Mouse (Mus musculus) retina, embryonic 14.5 days (tissue): ENCODE data around the gene F2rl2.

Source experiments
- DNase-seq: peaks from one replicate; pipeline ENCODE4 v3.0.0-alpha.2; 2015; ENCODE audit warnings: low spot score

F2rl2 gene

DNA sequence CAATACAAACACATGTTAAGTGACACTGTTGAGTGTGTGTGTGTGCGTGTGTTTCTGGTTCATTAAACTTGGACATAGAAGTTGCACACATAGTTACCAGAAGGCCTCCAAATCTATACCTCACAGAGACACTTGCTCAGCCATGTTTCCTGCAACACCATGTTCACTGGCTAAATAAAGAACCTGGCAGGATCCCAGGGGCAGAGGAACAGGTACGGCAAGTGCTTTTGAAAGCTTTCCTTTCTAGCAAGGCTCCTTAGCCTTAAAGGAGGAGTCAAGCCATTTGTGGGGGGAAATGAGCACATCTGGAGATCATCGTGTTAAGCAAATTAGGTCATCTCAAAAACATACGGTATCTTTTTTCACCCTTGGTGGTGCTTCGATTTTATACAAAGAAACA lies 6.7 kb downstream of the F2rl2 start:
- DNase-seq = no peak

DNA sequence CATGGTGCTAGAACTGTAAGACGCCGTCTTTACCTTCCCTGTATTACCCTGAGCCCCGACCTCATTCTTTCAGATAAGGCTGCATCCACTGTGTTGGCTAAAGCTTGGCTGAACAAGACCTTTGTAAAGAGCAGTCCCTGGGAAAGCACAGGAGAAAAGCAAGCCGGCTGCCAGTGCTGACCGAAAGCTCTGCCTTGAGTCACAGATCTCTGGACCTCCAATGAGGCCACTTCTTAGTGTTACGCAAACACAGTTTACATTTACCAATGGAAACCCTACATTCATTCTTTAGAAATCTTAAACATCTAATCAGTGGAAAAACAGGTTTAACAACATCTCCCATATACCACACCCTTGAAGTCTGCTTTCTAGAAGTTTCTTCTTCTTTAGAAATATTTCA lies 8.9 kb downstream of the F2rl2 start:
- DNase-seq = no peak

DNA sequence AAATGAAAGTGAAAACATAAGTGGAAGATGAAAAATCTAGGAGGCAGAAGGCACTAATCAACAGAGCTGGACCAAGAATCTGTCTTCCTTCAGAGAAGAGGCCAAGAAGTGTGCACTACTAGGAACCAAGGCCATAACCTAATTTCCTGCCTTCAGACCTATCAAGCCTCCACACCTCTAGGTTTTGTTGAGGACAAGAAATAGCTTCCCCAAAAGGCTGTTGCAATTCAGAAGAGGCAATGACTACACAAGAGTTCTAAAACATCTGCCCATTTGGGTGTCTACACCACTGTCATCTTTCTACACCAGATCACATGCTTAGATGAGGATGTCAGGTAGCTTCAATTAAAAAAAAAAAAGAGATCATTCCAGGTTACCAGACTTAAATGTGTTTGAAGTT lies 15.4 kb downstream of the F2rl2 start:
- no peak for DNase-seq

DNA sequence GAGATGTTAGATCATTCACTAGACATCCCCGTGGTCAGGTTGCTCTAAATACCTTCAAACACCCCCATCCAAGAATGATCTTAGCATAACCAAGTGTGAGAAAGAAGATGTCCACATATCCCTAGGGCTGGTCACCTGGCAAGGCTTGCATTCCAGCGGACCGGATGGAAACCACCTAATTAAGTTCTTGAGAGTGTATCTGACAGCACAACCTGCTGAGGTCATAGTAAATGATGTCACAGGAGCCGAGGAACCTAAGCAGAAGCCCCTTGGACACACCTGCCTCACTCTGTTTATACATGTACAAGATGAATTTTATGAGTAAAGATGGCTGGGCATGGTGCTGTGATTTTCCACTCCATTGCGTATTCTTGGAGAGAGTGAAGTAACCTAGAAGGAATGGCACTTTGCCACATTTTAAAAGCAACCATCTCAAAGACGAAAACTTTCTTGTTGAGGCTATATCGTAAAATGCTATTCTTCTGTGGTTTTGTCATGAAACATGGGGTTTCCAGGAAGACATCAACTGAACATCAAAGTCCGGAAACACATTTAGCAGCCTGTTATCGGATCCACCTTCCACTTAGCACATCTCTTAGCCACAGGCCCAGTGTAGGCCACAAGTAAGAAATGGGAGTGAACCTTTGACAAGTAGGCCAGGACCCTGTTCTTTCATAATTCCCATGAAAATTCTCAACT lies 16.1 kb downstream of the F2rl2 start:
- DNase-seq = no peak

DNA sequence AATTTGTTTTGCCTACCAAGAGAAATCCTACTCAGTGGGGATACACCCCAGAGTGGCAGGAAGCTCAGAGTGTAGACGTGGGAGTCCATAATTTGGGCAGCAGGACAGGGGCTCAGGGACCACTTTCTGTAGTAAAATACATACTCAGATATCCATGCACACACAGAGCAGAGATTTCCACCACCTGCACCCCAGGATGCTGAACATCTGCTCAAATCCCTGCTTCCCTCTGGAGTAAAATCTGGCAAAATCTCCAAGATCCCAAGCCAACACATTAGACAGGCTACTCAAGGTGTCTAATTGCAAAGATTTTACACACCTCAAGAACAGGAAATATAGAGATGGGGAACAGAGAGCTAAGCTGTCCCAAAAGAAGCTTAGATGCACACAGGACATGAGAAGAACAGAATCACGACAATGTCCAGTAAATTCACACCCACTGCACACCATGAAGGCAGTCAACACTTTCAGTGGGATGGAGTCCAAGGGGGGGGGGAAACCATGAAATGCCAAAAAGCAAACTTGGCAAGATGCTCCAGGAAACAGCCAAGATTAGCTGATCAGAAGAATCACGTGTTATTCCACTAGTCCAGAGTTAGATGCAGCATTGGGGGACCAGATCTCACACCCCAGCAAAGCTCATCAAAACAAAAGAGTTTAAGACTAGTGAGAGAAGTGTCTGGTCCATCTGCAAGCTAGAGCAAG lies 17.8 kb downstream of the F2rl2 start:
- DNase-seq = no peak

DNA sequence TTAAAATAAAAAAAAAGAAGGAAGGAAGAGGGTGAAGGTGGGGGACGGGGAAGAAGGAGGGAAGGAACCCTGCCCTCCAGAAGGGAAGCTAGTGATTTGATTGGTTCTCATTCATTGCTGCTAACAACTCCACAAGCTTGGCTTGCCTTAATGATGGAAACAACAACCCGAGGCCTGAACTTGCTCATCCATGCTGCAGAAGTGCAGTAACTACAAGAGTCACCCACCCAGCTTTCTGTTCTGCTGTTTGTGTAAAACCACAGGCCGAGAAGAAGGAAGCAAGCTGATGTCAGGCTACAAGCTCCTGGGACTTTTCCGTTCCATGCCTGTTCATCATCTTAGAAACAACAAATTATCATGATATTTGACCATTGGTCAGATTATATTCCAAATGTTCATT lies 18.7 kb downstream of the F2rl2 start:
- no peak for DNase-seq

DNA sequence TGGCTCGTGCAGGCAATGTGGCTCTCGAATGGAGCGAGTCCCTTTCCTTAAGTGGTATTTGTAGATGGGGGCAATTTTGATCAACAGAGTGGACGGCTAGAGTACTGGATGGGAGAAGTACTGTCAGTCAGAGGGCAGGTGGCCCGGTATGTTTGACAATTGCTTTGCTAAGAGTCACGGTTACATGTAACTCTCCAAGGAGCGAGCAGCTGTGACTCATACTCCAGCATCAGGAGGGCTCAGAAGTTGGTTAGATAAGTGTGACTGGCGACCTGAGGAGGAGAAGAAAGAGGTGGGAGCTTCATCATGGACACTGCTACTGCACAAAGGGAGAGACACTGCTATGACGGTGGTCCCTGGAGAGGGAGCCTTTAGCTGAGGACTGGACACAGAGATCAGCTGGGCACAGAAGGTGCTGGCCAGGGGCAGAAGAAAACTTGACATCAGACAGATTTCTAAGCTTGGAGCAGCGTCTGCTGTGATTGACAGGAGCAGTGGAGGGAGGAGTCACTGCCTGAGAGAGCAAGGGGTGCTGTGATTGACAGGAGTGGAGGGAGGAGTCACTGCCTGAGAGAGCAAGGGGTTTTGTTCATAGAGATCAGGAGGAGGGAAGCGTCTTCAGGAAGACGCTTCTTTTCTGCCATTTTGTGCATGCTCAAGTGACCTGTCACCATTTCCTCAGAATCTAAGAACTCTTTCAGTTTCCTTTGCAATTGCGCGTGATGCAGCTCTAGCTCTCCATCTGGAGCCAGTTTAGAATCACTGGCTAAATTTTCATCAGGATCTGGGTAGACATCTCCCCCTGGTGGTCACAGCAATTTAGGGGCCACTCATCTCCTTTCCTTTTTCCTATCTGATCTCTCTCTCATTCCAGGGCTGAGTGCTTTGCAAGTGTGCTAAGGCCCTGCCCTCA lies 22.9 kb downstream of the F2rl2 start:
- peak; percentile 81 for DNase-seq

DNA sequence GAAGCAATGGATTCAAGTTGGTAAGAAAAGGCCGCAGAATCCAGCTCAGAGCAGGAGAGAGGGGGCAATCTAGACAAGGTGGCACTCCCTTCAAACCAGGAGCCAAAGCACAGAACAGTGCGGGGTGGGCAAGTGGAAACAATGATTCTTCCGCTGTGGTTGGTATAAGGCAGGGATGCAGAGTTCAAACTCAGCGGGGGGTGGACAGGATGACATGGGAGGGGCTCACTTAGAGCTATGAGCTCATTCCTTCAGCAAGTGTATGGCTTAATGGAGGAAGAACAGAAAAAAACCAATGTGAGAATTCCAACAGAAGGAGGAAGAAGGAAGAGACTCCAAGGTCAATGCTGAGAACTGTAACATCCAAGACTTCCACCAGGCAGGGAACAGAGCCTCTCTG lies 33.8 kb downstream of the F2rl2 start:
- no peak for DNase-seq

DNA sequence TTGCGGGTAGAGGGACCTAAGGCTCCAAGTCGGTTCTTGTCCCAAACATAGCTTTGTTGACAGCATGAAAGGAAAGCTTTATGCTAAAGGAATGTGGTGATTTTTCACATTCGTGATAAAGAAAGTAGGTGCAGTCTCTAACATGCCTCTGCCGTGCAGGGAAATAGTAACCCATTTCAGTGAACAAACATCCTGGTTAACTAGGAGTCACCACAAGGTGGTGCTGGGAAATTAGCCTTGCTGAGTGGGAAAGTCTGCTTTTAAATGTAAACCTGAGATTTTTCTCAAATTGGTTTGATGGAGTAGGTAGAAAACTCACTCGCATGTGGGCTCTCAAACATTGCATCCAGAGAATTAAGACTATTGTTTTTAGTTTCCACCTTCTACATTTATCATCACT lies 43.0 kb downstream of the F2rl2 start:
- peak; percentile 26 for DNase-seq

DNA sequence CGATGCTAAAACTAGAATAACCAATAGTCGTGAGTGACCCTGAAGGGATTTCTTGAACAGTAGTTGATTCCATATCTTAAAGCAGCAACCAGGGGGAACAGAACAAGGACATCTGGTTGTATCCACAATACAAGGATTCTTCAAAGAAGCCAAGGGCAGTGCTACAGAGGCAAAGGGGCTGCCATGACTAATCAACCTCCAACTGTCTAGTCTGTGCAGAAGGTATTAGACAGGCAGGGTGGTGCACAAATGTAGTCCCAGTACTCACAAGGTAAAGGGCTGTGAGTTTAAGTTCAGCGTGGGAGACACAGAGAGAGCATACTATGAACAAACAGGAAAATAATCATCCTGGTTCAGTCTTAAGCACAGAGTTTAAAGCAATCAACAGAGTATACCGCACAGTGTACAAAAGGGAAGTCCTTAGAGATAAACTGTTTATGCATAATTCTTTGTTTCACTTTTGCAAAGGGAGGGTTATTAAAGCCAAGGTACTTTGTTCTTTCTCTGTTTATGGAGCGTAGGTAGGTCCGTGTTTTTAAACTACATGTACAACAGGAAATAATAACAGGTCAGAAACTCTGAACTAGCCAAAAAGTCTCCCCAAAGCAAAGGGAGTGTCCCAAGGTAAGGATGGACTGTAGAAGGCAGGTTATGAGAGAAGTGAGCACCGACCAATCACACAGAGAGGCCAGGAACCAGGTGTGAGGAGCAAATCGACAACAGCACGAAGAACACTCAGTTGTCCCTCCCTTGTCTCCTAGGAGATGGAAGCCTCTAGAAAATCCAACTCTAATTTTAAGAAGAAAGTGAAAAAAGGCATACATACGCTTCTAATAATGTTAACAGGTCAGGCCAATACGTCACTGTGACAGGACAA lies 45.4 kb downstream of the F2rl2 start:
- no peak for DNase-seq

DNA sequence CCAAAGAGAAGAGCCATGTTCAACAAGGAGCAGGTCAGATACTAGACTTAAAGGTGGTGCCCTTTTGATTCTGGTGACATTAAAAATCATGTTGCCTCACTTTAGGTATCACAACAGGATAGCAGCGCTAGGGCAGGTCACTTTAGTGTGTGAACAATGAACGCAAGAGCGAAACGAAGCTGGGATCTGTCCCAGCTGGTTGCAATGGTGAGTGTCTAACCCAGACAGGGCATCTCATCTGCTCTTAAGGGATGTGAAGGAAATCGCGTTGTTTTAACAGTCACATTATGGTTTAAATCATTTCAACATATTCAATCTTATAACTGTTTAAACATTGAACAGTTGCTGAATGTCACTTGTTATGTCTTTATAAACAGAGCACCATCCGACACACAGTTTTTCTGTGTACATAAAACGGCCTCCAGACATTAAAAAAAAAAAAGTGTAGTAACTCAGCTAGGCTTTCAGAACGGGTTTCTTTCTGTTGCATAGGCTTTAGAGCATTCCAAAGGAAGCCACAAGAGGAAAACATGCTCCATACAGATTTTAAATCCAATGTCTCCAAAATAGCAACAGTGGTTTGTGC lies 46.3 kb downstream of the F2rl2 start:
- DNase-seq = no peak

DNA sequence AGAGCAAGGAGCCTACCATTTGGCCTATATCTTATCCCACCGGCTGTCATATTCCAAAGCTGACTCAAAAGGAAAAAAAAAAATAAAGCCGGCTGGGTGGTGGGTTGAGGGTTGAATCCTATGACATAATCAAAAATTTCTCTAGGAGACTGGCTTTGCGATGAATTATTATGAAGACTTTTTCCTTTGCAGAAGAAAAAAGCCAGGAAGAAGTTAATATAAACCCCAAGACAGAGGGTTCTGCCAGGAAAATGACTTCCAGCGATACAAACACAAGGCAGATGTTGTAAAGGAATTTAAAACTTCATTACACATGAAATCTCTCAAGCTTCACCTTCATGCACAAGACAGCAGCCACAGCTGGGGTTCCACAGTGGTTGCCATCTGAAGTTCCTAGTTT lies 48.8 kb downstream of the F2rl2 start:
- no peak for DNase-seq

DNA sequence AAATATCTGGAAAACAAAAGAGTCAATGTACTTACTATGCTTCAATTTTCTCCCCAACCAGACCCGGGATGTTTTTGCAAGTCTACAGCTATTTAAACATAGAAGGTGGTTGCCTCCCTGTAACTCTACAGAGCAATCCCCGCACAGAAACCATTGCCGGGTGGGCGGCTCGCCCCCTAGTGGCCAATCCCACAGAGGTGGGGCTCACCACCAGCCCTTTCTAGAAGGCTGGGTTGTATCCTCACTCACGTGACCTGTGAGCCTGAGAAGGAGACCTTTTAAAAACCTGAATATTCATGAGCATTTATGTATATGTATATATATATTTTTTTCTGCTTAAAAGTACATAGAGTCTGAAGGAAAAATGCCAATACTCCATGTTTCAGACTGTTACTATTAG lies 49.9 kb downstream of the F2rl2 start:
- DNase-seq = peak; percentile 73

DNA sequence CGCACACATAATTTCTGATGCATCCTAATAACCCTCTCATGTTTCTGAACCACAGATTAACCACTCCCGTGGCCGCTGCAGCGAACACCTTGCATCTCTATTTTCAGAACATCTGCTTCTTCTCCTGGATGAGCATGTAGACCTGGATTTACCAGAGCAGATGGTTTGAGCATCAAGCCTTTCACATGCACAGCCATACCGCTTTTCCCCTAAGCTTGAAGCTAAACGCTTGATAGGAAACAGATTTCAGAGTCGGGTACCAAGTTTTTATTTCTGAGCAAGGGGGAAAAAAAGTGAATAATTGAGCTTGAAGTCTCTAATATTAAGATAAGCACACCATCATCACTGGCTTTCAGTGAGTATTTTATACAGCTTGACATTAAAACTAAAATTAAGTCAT lies 50.4 kb downstream of the F2rl2 start:
- no peak for DNase-seq

DNA sequence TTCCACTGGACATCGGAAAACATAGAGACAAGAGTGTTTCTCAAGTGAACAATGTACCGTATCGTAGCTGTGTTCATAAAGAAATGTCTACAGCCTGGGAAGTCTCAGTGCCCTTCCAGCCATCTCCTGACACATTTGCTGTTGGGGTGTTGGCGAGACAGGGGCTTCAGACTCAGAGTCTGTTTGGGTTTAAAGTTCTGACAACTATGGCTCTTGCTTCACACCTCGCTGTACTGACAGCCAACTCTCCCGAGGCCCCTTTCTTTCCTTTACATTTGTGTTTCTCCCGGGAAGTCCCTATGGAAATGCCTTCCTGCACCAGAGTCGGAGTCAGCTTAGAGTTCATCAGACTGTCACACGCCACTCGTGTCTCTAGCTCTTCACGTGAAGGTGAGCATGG lies 50.9 kb downstream of the F2rl2 start:
- no peak for DNase-seq
